Mouse (Mus musculus): Measurements from ENCODE around the gene Cycs. TPM values are rescaled to one million over a fixed set of nuclear protein-coding genes. Genes with fewer than 3 reads are reported as not detected.

The Cycs gene
- polyA plus RNA-seq, 1 experiment, result 3.7 TPM

GRCm38 (mm10) chr6:50558877-50559276 lies 7.5 kb downstream of the Cycs start:
- TF ChIP-seq GATA1 (IDR thresholded peaks at IDR 0.05; ENCODE audit: low read length), result no peak

- no peak for TF ChIP-seq GATA1 (IDR thresholded peaks at IDR 0.05; ENCODE audit: low read length)
These were observed 8.8 kb downstream of the Cycs start for GRCm38 (mm10) chr6:50557566-50557965.

- no peak for TF ChIP-seq GATA1 (IDR thresholded peaks at IDR 0.05; ENCODE audit: low read length)
These were observed 13.3 kb downstream of the Cycs start for GRCm38 (mm10) chr6:50552881-50553518.

GRCm38 (mm10) chr6:50549791-50550190 lies 16.5 kb downstream of the Cycs start:
- TF ChIP-seq GATA1 (IDR thresholded peaks at IDR 0.05; ENCODE audit: low read length), result no peak

- no peak for TF ChIP-seq GATA1 (IDR thresholded peaks at IDR 0.05; ENCODE audit: low read length)
These were observed 17.3 kb downstream of the Cycs start for GRCm38 (mm10) chr6:50549051-50549450.

GRCm38 (mm10) chr6:50545412-50546043 lies 20.8 kb downstream of the Cycs start:
- no peak for TF ChIP-seq GATA1 (IDR thresholded peaks at IDR 0.05; ENCODE audit: low read length)

GRCm38 (mm10) chr6:50542535-50542934 lies 23.8 kb downstream of the Cycs start:
- no peak for TF ChIP-seq GATA1 (IDR thresholded peaks at IDR 0.05; ENCODE audit: low read length)

GRCm38 (mm10) chr6:50539641-50540040 lies 26.7 kb downstream of the Cycs start:
- TF ChIP-seq GATA1 (IDR thresholded peaks at IDR 0.05; ENCODE audit: low read length), result no peak

- no peak for TF ChIP-seq GATA1 (IDR thresholded peaks at IDR 0.05; ENCODE audit: low read length)
These were observed 29.9 kb downstream of the Cycs start for GRCm38 (mm10) chr6:50536461-50536892.

- TF ChIP-seq GATA1 (IDR thresholded peaks at IDR 0.05; ENCODE audit: low read length), result no peak
These were observed 31.0 kb downstream of the Cycs start for GRCm38 (mm10) chr6:50535346-50535745.

GRCm38 (mm10) chr6:50531920-50532319 lies 34.4 kb downstream of the Cycs start:
- no peak for TF ChIP-seq GATA1 (IDR thresholded peaks at IDR 0.05; ENCODE audit: low read length)

- no peak for TF ChIP-seq GATA1 (IDR thresholded peaks at IDR 0.05; ENCODE audit: low read length)
These were observed 35.3 kb downstream of the Cycs start for GRCm38 (mm10) chr6:50531003-50531402.

GRCm38 (mm10) chr6:50529194-50529593 lies 37.1 kb downstream of the Cycs start:
- no peak for TF ChIP-seq GATA1 (IDR thresholded peaks at IDR 0.05; ENCODE audit: low read length)

- no peak for TF ChIP-seq GATA1 (IDR thresholded peaks at IDR 0.05; ENCODE audit: low read length)
These were observed 38.9 kb downstream of the Cycs start for GRCm38 (mm10) chr6:50527416-50527815.

- no peak for TF ChIP-seq GATA1 (IDR thresholded peaks at IDR 0.05; ENCODE audit: low read length)
These were observed 39.7 kb downstream of the Cycs start for GRCm38 (mm10) chr6:50526597-50527024.

GRCm38 (mm10) chr6:50525846-50526245 lies 40.5 kb downstream of the Cycs start:
- TF ChIP-seq GATA1 (IDR thresholded peaks at IDR 0.05; ENCODE audit: low read length), result no peak

- no peak for TF ChIP-seq GATA1 (IDR thresholded peaks at IDR 0.05; ENCODE audit: low read length)
These were observed 42.0 kb downstream of the Cycs start for GRCm38 (mm10) chr6:50524261-50524896.
